Mouse (Mus musculus): ENCODE results near the gene Fam199x.

Gene Fam199x

GRCm38 (mm10) chrX:137049425-137050225, at the start of gene Fam199x:
Gene Fam199x, plus strand, starts transcription at chrX:137049594.
- in situ Hi-C loops (cut with MboI, MseI), result no loop called here

- in situ Hi-C loops (cut with MboI, MseI), result loop anchor here in 1 of 2 experiments (10.0 kb wide), 2 partner anchors 270 to 410 kb away; partner anchors contain the start of gene Morf4l2
Observed at GRCm38 (mm10) chrX:137015099-137015709, 34.2 kb upstream of the Fam199x start.

- in situ Hi-C loops (cut with MboI, MseI), result loop anchor here in 1 of 2 experiments (10.0 kb wide), 2 partner anchors 273 to 413 kb away; partner anchors contain the start of gene Morf4l2
Observed at GRCm38 (mm10) chrX:137017668-137018067, 31.7 kb upstream of the Fam199x start.

GRCm38 (mm10) chrX:137019310-137019709, 30.1 kb upstream of the Fam199x start:
- in situ Hi-C loops (cut with MboI, MseI), result loop anchor here in 1 of 2 experiments (10.0 kb wide), 2 partner anchors 275 to 415 kb away; partner anchors contain the start of gene Morf4l2

GRCm38 (mm10) chrX:137030916-137031315, 18.5 kb upstream of the Fam199x start:
- in situ Hi-C loops (cut with MboI, MseI), result loop anchor here in 1 of 2 experiments (10.0 kb wide), 1 partner anchor 286 kb away; the partner anchor contains the start of gene Morf4l2

- in situ Hi-C loops (cut with MboI, MseI), result loop anchor here in 1 of 2 experiments (10.0 kb wide), 1 partner anchor 287 kb away; the partner anchor contains the start of gene Morf4l2
Observed at GRCm38 (mm10) chrX:137031726-137032125, 17.7 kb upstream of the Fam199x start.

- in situ Hi-C loops (cut with MboI, MseI), result loop anchor here in 1 of 2 experiments (10.0 kb wide), 1 partner anchor 290 kb away; the partner anchor contains the start of gene Morf4l2
Observed at GRCm38 (mm10) chrX:137034322-137034721, 15.1 kb upstream of the Fam199x start.

- in situ Hi-C loops (cut with MboI, MseI), result loop anchor here in 1 of 2 experiments (10.0 kb wide), 1 partner anchor 293 kb away; the partner anchor contains the start of gene Morf4l2
Observed at GRCm38 (mm10) chrX:137037470-137037999, 11.9 kb upstream of the Fam199x start.

GRCm38 (mm10) chrX:137038000-137038483, 11.4 kb upstream of the Fam199x start, which contains the start of gene Slc25a53:
Gene Slc25a53, minus strand, starts transcription at chrX:137038302.
- in situ Hi-C loops (cut with MboI, MseI), result loop anchor here in 1 of 2 experiments (10.0 kb wide), 1 partner anchor 293 kb away; the partner anchor contains the start of gene Morf4l2

- in situ Hi-C loops (cut with MboI, MseI), result loop anchor here in 1 of 2 experiments (10.0 kb wide), 1 partner anchor 294 kb away; the partner anchor contains the start of gene Morf4l2
Observed at GRCm38 (mm10) chrX:137038502-137038901, 10.9 kb upstream of the Fam199x start.

- in situ Hi-C loops (cut with MboI, MseI), result no loop called here
Observed at GRCm38 (mm10) chrX:137049060-137049424, 352 bp upstream of the Fam199x start.

GRCm38 (mm10) chrX:137063202-137063601, 13.8 kb downstream of the Fam199x start:
- in situ Hi-C loops (cut with MboI, MseI), result no loop called here

GRCm38 (mm10) chrX:137104531-137104930, 55.1 kb downstream of the Fam199x start:
- in situ Hi-C loops (cut with MboI, MseI), result no loop called here

GRCm38 (mm10) chrX:137106498-137106897, 57.1 kb downstream of the Fam199x start:
- in situ Hi-C loops (cut with MboI, MseI), result no loop called here

GRCm38 (mm10) chrX:137118097-137118746, 68.8 kb downstream of the Fam199x start:
- in situ Hi-C loops (cut with MboI, MseI), result no loop called here

GRCm38 (mm10) chrX:137119675-137120423, 70.5 kb downstream of the Fam199x start:
- in situ Hi-C loops (cut with MboI, MseI), result no loop called here

- in situ Hi-C loops (cut with MboI, MseI), result no loop called here
Observed at GRCm38 (mm10) chrX:137121718-137122117, 72.3 kb downstream of the Fam199x start, which contains the start of gene Esx1. Gene Esx1, minus strand, starts transcription at chrX:137122083.

- in situ Hi-C loops (cut with MboI, MseI), result no loop called here
Observed at GRCm38 (mm10) chrX:137127542-137127941, 78.1 kb downstream of the Fam199x start.
